Mouse (Mus musculus) layer of hippocampus, adult 9-11 months (tissue): ENCODE results near the gene Gfi1b.
A peak's percentile ranks its signal among the peaks of the same experiment; 100 is the strongest.

Source experiments
- DNase-seq: peaks from one replicate; pipeline ENCODE4 v3.0.0; 2022

Gfi1b gene

DNA sequence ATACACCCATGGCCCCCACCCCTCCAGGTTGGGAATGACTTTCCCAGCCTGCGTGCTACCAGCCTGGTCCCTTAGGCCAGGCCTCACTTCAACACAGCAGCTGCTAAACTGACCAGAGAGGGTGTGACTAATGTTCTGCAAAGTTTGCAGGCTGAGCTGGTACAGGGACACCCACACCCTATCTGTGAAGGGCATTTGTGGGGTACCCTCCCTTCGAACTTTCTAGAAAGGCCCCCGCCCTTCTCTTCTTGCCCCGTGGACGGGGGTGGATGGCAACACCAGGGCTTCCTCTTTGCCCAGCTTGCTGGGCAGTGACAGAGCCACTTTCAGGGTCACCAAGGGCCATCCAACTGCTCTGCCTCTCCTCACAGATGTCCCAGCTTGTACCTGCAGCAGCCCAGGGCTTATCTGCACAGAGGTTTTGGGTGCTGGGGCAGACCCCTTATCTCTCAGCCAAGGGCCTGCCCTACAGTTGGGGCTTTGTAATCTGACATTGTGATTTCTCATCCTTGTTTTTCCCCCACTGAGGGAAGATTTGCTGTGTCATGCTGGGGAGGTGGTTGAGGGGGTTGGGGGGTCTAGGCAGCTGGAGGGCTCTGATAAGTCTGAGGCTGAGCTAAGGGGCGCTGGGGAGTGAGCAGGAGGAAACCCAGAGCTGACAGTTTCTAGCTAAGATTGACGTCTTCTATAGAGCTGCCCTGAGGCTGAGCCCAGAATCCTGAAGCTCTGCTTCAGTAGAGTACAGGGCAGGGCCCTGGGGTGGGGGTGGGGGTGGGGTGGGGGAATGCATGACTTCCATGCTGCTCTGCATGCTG, 23.8 kb downstream of the Gfi1b start:
- no peak for DNase-seq

DNA sequence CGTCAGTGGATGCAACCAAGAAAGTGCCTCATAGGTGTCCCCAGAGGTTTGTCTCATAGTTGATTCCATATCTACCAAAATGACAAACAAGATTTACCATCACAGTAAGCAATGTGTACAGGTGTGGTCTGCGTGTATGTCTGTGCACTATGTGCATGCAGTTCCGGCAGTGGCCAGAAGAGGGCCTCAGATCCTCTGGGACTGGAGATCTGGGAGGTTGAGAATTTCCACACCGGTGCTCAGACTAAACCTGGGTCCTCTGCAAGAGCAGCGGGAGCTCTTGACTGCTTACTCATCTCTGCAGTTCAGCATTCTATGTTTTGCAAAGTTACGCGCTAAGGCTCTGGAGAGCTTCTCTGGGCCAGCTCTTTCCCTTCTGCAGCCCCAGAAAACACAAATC, 24.8 kb downstream of the Gfi1b start:
- no peak for DNase-seq

DNA sequence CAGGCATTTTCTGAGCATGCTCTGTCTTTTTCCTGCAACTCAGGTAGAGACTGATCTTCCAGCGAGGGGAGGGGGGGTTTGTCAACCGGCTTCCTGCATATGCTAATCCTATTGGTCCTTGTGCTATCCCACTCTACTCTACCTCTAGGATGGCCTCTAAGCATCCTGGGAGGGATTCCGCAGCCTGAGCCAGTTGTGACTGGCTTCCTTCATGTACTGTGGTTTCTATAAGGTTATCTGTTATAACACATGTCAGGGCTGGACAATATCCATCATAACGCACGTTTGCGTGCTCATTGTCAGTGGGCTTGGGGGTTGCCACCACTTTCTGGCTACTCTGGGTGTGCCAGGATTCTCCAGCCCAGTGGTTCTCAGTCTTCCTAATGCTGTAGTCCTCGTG, 25.8 kb downstream of the Gfi1b start:
- DNase-seq = no peak

GRCm38 (mm10) chr2:28592809-28593208, 29.0 kb downstream of the Gfi1b start:
- no peak for DNase-seq

DNA sequence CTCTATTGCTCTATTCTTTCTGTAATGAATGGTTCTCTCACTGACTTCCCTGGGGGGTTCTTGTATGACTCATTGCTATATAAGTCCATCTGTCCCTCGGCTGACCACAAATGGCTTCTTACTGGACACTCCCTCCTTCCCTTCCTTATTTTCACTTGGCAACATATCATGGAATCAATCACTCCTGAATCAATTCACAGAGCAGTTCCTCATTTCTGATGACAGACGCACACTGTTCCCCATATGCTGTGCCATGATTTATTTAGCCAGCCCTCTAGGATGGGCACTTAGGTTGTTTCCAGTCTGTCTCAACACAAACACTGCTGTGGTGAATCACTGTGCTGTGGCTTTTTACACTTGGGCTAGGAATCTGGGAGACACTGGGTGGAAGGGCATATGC, 30.3 kb downstream of the Gfi1b start:
- DNase-seq = no peak

- DNase-seq = no peak
These were observed 33.2 kb downstream of the Gfi1b start for GRCm38 (mm10) chr2:28588574-28588973.

GRCm38 (mm10) chr2:28585730-28586129, 36.1 kb downstream of the Gfi1b start:
- DNase-seq = no peak

DNA sequence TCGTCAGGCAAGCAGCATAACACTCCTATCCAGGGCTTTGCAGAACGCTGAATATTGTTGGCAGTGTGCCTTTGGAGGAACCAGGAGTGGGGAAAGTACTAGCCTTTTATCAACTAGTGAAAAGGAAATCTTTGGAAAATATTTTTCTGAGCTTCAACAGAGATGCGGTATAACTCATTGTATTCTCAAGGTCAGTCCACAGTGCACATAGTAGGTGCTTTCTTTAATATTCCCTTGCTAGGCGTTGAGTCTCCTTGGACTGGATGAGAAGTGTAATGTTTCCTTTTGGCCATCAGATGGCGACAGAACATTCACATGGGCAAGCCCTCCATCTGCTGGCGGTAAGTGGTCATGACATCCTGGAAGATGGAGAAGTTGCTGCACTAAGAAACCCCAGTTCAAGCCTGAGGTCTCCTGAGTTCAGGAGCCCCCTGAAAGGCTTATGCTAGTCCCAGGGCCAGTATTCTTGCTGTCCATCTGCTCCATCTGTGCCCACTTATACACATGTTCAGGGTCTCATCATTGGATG, 36.7 kb downstream of the Gfi1b start:
- peak; percentile 80 for DNase-seq

DNA sequence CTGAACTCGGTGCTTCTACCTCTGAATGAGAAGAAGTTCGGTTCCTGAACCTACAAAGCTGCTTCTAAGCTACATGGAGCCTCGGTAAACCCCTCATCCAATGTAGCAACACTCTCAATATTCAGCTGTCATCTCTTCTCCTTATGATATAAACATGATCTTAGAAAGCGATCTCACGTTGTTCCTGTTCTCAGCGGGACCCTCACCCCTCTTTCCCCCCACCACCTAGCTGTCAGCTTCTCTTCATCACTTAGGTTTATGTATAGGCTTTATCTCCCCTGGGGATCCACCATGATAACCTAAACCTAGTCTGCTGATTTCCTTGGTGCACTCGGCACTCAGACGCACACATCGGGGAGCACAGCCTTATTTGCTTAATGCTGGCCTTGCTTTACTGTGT, 38.1 kb downstream of the Gfi1b start, which contains the start of gene Gtf3c5:
TSS of gene Gtf3c5 (minus strand) at position 101 of the 400 bp plus-strand sequence.
- no peak for DNase-seq

DNA sequence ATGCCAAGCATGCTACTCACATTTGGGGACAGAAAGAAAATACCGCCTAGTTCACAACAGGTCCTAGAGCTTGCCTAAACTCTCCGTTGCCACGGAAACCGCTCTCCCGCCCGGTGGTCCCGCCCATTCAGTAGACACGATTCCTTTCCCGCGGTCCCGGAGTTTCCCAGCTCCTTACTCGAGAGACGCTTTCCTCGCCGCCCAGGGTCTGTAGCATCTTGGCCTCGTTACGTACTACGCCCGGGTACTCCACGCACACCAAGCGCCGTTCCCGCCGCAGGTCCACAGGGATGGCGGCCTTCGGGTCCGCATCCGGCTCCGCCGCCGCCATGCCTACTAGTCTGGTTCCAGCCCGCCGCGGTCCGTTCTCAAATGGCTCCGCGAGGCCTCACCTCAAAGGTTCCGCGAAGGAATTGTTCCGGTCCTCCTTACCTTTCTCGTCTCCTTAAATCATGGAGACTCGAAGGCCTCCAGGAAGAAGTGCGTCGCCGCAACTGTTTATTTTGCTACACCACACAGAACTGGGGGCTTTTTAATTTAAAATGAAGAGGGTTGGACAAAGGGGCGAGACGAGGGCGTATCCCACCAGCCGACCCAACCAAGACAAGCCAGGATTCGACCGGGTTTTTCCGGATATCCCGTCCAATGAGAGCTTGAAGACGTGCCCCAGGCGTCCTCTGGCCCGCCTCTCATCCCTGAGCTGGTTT, 39.0 kb downstream of the Gfi1b start:
- peak; percentile 90 for DNase-seq

DNA sequence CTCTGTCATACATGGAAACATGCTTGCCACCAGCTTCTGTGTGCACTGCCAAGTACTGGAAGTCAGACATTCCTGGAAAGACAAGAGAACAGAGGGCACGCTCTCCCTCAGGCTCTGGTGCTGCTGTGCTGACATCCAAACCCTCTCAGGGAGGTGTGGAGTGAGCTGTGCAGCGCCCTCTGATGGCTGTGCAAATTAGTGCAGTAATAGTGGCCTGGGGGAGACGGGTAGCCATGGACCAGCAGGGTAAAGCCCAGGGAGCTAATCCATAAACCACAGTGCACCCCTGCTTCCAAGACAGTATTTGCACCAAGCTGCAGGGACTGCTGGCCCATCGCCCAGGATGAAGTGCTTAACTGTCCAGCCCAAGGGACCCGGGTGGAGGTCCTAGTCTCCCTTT, 43.8 kb downstream of the Gfi1b start:
- no peak for DNase-seq

- peak; percentile 52 for DNase-seq
These were observed 45.0 kb downstream of the Gfi1b start for GRCm38 (mm10) chr2:28576815-28577214.

- no peak for DNase-seq
These were observed 46.4 kb downstream of the Gfi1b start for GRCm38 (mm10) chr2:28575341-28575740.

DNA sequence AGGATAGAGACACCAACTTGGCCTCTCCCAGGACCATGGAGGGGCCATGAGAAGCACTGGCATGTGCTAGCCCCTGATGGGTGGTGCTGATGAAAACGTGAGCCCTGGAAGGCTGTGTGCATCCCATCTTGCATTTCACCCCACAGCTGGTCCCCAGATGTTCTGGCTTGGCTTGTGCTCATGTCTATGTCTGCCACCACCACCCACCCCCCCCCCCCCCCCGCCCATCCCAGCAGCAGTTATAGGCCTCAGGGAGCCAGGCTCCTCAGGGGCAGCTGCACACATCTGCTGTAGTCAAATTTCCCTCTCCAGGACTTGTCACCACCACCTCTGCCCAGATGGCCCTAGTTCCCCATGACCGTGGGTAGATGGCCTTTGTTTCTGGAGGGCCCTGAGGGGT, 51.9 kb downstream of the Gfi1b start:
- DNase-seq = no peak

DNA sequence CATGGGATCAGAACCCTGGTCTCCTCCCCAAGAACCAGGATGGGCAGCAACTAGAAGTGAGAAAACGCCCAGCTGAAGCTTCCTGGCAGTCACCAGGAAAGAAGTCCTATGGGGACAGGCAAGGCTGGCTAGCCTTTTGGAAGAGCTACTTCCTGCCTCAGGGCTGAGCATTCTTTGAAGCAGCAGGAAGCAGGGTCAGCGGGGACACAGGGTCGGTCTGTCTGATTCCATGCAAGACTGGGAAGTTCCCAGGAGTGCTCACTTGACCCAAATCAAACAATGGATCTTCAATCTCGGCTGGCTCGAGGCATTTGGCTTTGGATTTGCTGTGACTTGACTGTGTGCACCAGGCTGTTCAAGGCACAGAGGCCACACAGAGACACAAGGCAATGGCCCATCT, 55.2 kb downstream of the Gfi1b start:
- DNase-seq = no peak

DNA sequence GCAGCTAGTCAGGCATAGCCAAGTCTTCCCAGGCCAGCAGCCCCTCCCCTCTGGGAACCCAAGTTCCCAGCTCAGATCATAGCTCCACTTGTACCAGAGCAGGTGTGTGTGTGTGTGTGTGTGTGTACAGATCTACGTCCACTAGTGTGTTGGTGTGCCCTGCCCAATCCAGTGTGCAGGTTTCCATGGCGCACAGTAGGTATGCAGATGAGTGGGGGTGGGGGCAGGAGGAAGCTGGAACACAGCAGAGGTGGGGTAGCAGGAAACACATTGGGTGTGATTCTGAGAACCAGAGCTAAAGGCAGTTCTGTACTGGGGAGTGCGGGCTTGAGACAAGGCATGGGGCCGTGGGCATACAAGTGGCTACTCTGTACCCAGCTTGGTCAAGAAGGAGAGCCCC, 57.4 kb downstream of the Gfi1b start:
- DNase-seq = no peak

- no peak for DNase-seq
These were observed 58.0 kb downstream of the Gfi1b start for GRCm38 (mm10) chr2:28563830-28564229.

GRCm38 (mm10) chr2:28563303-28563702, 58.5 kb downstream of the Gfi1b start, which contains the start of gene Cel:
Gene Cel, minus strand, starts transcription at chr2:28563403.
- DNase-seq = no peak
